Mouse (Mus musculus): ENCODE measurements around the gene Zfp595.
"Not testable (repeated sequence)": the region's sequence is repeated elsewhere in the genome, so short reads cannot be mapped to it uniquely, and the experiment has no call there.

Zfp595 gene

DNA sequence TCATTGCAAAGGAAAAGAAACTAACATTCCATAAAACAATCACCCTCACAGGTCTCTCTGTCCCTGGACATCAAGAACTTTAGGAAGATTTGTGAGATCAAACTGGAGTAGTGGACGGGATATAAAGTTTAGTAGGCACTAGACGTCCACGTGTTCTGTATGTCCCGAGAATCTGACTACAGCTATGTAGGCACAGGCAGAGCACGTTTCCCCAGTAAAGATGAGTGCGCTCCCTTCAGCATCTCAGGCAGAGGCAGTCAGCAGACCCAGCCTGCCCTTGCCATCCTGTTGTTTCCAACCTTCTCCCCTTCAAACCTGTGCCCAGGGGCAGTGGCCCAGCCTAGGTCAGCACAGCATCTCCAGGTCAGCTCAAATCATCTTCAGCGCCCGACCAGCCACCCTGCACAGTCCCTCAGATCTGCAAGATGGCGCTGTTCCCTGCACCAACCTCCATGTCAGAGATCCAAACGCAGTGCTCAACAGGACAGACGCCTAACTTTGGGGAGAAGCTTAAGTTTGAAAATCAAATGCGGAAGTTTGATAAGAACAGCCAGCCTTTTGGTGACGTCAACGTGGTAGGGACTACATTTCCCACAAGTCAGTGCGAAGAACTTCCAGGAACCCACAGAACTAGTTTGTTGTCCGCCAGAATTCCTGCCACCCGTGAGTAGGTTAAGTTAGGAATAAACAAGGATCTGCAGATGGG, at the start of gene Zfp595:
TSS of gene Zfp595 (minus strand) at position 552 of the 706 bp plus-strand sequence.
- DNase-seq = peak; percentile 92

DNA sequence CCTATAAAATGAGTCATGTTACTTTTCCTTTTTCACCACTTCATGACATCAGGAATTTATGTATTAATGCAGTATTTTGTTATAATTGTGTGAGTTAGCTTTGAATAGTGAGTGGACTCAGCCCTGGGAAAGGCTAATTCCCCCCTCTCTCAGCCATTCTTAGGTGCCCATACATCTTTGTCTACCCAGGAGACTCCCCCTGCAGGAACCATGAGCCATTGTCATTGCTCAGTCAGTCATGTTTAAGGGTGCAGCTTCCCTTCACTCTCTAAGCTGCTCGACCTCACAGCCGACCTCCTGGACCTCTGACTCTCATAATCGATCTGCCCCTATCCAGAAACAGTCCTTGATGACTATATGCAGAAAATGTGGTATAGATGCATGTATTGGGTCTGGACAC, 43.9 kb upstream of the Zfp595 start:
- not testable (repeated sequence) for DNase-seq

DNA sequence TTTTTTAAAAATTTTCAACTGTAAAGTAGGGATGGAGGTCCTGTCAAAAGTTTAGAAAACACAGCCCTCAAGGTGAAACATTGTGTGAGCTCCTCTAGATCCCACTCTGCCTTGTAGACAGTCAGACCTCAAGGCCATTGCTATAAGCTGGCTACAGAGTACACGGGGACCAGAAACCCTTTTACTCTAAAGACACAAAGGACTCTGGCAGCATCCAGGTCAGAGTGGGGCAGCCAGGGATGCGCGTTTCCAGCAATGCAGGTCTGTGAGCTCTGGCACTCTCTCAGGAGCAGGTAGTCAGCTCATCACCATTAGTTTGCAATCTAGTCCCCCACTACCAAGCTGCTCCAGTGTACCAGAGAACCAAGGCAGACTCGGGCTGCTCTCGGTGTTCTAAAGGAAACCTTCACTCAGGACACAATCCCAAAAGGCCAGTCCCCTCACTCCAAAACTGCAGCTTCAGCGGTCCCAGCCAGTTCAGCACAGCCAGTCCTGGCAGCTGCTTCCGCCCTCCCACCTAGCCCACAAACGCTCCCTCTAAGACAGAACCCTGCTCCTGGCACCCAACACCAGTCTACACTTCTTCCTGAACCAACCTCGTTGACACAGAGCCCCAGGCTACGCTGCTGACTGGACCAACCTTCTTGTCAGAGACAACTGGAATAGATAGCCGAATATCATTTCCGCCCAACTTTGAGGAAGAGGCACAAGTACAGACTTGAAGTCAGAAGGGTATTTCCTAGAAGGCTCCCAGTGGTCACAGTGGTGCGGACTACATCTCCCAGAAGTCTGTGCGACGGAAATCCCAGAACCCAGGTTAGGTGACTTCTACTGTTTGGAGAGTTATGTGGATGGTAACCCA, 42.9 kb upstream of the Zfp595 start, which contains the start of the genes Gm28041 and Zfp456:
TSS of gene Gm28041 (minus strand) at position 684 of the 862 bp plus-strand sequence.
TSS of gene Zfp456 (minus strand) at position 761 of the 862 bp plus-strand sequence.
- peak; percentile 85 for DNase-seq

DNA sequence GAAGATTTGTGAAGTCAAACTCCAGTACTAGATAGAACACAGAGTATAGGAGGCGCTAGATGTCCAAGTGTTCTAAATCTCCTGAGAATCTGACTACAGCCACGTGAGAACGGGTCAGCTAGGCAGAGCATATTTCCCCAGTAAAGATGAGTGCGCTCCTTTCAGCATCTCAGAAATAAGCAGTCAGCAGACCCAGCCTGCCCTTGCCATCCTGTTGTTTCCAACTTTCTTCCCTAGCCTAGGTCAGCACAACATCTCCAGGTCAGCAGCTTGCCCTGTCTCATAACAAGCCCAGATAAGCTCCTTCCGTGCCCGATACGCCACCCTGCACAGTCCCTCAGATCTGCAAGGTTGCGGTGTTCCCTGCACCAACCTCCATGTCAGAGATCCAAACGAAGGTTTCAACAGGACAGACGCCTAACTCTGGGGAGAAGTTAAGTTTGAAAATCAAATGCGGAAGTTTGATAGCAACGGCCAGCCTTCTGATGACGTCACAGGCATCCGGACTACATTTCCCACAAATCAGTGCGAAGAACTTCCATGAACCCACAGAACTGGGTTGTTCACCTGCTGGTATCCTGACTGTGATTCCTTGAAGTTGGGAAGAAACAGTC, 27.9 kb upstream of the Zfp595 start, which contains the start of the genes Gm28044 and Zfp953:
TSS of gene Gm28044 (minus strand) at position 406 of the 614 bp plus-strand sequence.
TSS of gene Zfp953 (minus strand) at position 475 of the 614 bp plus-strand sequence.
- peak; percentile 94 for DNase-seq

DNA sequence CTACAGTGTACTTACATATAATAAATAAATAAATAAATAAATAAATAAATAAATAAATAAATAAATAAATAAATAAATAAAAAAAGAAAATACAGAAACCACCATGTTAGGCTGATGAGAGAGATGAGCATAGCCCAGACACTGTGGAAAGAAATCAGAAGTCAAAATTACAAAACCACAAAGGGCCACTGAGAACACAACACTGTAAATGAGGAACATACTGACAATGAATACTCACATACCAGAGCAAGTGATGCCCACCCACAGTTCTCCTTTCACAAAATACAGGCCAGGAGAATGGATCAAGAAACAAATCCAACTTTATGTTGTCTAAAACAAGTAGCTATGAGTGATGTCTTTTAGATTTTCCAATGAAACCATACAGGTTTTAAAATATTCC, 19.5 kb upstream of the Zfp595 start:
- DNase-seq = no peak

DNA sequence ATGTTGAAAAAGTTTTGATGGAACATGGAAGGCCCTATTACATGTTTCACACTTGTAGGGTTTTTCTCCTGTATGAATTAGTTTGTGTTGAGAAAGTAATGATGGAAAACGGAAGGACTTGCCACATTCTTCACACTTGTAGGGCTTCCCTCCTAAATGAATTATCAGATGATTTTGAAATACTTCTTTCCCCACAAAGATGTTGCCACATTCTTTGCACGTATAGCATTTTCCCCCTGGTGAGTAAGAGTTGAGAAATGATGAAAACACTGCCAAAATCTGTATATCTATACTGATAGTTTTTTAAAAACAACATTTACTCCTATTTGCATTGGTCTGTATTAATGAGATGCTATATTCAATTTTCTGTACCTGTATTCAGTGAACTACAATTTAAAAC, 11.1 kb upstream of the Zfp595 start:
- no peak for DNase-seq

DNA sequence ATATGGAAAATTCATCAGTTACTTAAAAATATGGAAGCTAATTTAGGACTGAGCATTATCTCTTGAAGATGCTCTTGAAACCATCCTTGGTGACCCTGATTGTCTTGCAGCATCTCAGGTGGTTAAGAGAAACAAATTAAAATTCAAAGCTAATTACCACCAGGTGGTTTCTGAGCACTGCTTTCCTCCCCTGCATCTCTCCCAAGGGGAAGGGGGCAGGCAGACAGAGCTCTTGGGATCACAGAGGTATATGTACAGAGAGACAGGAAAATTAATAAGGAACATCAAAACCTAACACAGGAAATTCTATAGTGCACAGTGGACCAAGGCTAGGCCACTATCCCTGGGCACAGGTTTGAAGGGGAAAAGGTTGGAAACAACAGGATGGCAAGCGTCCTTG, 507 bp upstream of the Zfp595 start:
- DNase-seq = peak; percentile 0

DNA sequence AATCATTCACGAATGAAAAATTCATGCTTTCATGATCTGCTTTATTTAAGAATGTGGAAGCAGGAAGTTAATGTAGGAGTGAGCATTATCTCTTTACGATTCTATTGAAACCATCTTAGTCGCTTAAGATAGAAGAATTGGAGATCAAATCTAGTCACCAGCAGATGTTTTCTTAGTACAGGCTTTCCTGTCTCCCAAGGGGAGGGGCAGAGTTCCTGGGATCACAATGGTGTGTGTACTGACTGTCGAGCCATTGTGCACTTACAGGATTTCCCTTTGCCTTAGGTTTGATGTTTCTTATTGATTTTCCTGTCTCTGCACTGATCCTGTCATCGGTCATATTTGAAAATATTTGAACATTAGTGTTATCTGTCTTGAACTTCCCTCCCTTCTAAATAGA, 25.7 kb downstream of the Zfp595 start:
- peak; percentile 3 for DNase-seq

DNA sequence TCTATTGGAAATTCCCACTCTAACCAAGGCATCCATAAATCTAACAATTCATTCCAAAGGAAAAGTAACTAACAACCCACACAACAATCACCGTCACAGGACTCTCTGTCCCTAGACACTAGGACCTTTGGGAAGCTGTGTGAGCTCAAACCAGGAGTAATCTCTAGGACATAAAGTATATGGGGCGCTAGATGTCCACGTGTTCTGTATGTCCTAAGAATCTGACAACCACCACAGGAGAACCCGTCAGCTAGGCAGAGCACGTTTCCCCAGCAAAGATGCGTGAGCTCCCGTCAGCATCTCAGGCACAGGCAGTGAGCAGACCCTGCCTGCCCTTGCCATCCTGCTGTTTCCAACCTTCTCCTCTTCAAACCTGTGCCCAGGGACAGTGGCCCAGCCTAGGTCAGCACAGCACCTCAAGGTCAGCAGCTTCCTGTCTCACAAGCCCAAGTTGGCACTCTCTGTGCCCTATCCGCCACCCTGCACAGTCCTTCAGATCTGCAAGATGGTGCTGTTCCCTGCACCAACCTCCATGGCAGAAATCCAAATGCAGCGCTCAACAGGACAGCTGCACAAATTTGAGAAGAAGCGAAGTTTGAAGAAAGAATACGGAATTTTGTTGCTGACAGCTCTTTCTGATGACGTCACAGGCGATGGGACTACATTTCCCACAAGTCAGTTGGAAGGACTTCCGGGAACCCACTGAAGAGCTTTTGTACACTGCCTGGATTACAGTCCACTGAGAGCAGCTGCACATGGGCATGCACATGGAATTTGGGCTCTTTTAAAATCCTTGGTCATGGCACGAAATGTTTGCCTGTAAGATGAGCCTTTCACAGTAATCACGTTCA, 26.3 kb downstream of the Zfp595 start, which contains the start of gene Zfp457:
TSS of gene Zfp457 (minus strand) at position 664 of the 851 bp plus-strand sequence.
- DNase-seq = peak; percentile 91

DNA sequence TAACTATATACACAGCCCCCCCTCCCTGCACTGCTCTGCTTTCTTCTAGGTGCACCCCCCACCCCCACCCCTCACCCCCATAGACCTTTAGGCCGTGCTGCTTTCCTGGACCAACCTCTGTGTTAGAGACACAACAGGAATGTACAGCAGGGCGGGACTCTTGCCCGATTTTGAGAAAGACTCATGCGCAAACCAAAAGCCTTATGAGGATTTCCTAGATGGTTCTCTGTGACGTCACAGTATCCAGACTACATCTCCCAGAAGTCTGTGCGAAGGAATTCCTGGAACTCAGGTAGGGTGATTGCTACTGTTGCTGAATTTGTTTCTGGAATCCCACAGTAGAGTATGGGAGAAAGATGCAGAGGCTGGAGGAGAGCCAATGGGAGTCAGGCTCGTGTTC, 54.1 kb downstream of the Zfp595 start, which contains the start of gene Zfp458:
TSS of gene Zfp458 (minus strand) at position 153 of the 400 bp plus-strand sequence.
- DNase-seq = peak; percentile 47

DNA sequence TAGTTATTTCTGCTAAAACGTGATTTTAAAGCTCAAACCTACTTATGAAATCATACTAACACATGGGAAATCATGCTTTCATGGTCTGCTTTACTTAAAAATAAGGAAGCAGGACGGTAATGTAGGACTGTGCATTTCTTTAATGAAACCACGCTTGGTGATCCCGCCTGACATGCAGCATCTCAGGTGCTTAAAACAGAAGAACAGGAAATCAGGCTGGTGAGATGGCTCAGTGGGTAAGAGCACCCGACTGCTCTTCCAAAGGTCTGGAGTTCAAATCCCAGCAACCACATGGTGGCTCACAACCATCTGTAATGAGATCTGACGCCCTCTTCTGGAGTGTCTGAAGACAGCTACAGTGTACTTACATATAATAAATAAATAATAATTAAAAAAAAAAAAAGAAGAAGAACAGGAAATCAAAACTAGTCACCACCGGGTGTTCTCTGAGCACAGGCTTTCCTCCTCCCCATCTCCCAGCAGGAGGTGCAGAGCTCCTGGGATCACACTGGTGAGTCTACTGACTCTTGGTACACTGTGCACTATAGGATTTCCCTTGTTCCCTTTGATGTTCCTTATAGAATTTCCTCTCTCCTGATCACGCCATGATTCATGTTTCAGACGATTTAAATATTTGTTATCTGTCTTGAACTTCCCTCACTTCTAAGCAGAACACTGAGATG, 62.8 kb downstream of the Zfp595 start:
- not testable (repeated sequence) for DNase-seq

DNA sequence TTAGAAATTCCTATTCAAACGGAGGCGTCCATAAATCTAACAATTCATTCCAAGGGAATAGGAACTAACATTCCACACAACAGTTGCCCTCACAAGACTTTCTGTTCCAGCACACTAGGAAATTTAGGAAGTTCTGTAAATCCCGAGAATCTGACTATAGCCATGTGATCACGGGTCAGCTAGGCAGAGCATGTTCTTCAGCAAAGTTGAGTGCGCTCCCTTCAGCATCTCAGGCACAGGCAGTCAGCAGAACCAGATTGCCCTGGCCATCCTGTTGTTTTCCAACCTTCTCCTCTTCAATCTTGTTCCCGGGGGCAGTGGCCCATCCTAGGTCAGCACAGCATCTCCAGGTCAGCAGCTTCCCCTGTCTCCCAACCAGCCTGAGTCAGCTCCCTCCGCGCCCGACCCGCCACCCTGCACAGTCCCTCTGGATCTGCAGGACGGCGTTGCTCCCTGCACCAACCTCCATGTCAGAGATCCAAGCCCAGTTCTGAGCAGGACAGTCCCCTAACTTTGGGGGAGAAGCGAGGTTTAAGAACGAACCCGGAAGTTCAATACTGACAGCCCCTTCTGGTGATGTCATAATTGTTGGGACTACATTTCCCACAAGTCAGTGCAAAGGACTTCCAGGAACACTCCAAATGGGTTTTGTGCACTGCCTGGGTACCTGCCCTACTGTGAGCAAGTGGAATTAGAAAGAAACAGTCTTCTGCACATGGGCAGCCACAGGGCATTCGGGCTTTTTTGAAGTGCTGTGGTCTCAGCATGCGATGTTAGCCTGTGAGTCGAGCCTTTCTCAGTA, 63.6 kb downstream of the Zfp595 start:
- DNase-seq = peak; percentile 85
